Mouse (Mus musculus) erythroblast, embryonic 14.5 days (primary cell): Measurements from ENCODE around the gene Gpr146.

Experiments used
- GATA1 ChIP-seq: IDR thresholded peaks from 2 replicates; pipeline ENCODE4 v1.6.1; 2012; ENCODE audit warnings: low read length, inconsistent platforms, mixed read lengths
- TAL1 ChIP-seq: IDR thresholded peaks from 3 replicates; pipeline ENCODE4 v1.6.1; 2012; ENCODE audit warnings: low read length, inconsistent platforms, mixed read lengths

DNA sequence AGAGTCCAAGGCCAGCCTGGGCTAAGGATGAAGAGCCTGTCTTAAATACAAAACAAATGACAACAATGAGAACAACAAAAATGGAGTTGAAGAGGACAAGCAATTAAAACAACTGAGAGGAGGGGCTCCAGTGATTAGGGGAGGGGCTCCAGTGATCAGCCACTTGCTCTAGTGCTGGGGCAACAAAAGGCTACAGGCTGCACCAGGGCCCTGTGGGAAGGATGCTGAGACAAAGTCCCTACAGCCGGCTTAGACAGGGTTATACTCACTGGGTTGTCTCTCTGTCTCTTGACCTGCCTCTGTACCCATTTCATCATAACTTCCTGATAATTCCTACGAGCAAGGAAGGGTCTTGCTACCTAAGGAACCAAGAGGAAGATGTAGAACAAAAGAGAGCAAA, 40.6 kb downstream of the Gpr146 start:
- no peak for TF ChIP-seq GATA1
- no peak for TF ChIP-seq TAL1
